Mouse (Mus musculus) heart, postnatal 10 days (tissue): ENCODE results near the gene St6galnac4. TPM values are rescaled to one million over a fixed set of nuclear protein-coding genes. Genes with fewer than 3 reads are reported as not detected.
A peak's percentile ranks its signal among the peaks of the same experiment; 100 is the strongest.

ENCODE experiments used
- DNase-seq, 2 experiments: peaks; one replicate each; pipeline ENCODE4 v3.0.0; 2021
- intact Hi-C: fragments of 180-260 bp; cut with DNase I; formaldehyde crosslinking; loops from one replicate; pipeline ENCODE4 v1.15.1; 2025
- total RNA-seq, 2 experiments: library from RNA; stranded (reverse); gene quantifications; 2 replicates each; pipeline ENCODE4 v1.2.3; 2021

Gene St6galnac4
- total RNA-seq: 10 to 100 TPM; 29.3 to 31.8 TPM

- intact Hi-C loops: loop anchor here (1.0 kb wide), 1 partner anchor 15 kb away; no protein-coding TSS in a partner anchor
- peak; percentile 92 to 95 for DNase-seq
Observed at GRCm38 (mm10) chr2:32586871-32587351, at the start of gene St6galnac4. St6galnac4 (plus strand) TSS chr2:32587095.

GRCm38 (mm10) chr2:32537360-32537905 lies 49.5 kb upstream of the St6galnac4 start:
- intact Hi-C loops: loop anchor here (2.0 kb wide), 1 partner anchor 29 kb away; no protein-coding TSS in a partner anchor
- DNase-seq: peak in 1 of 2 experiments; percentile 70

GRCm38 (mm10) chr2:32537941-32538340 lies 49.0 kb upstream of the St6galnac4 start:
- peak; percentile 34 to 42 for DNase-seq
- intact Hi-C loops: loop anchor here (2.0 kb wide), 1 partner anchor 29 kb away; no protein-coding TSS in a partner anchor

- DNase-seq: peak in 1 of 2 experiments; percentile 15
- intact Hi-C loops: no loop called here
Observed at GRCm38 (mm10) chr2:32538461-32538860, 48.4 kb upstream of the St6galnac4 start.

GRCm38 (mm10) chr2:32539452-32539981 lies 47.4 kb upstream of the St6galnac4 start:
- intact Hi-C loops: no loop called here
- DNase-seq: peak in 1 of 2 experiments; percentile 17

GRCm38 (mm10) chr2:32541333-32541908 lies 45.5 kb upstream of the St6galnac4 start:
- intact Hi-C loops: no loop called here
- DNase-seq: peak in 1 of 2 experiments; percentile 10

GRCm38 (mm10) chr2:32541986-32542573 lies 44.8 kb upstream of the St6galnac4 start:
- intact Hi-C loops: no loop called here

GRCm38 (mm10) chr2:32543031-32543449 lies 43.9 kb upstream of the St6galnac4 start:
- no peak for DNase-seq
- intact Hi-C loops: no loop called here

More at GRCm38 (mm10) chr2:32541986-32542573, 44.8 kb upstream of the St6galnac4 start:
- peak in 1 of 2 experiments; percentile 24 for DNase-seq

GRCm38 (mm10) chr2:32546951-32547350 lies 39.9 kb upstream of the St6galnac4 start:
- no peak for DNase-seq
- intact Hi-C loops: no loop called here

- no peak for DNase-seq
- intact Hi-C loops: no loop called here
Observed at GRCm38 (mm10) chr2:32547380-32547779, 39.5 kb upstream of the St6galnac4 start.

- peak; percentile 64 to 76 for DNase-seq
- intact Hi-C loops: no loop called here
Observed at GRCm38 (mm10) chr2:32547964-32548739, 38.7 kb upstream of the St6galnac4 start.

GRCm38 (mm10) chr2:32549171-32549570 lies 37.7 kb upstream of the St6galnac4 start:
- intact Hi-C loops: no loop called here

GRCm38 (mm10) chr2:32549764-32550163 lies 37.1 kb upstream of the St6galnac4 start:
- intact Hi-C loops: no loop called here
- DNase-seq: peak; percentile 84 to 87

More at GRCm38 (mm10) chr2:32549171-32549570, 37.7 kb upstream of the St6galnac4 start:
- DNase-seq: no peak

GRCm38 (mm10) chr2:32551236-32551635 lies 35.7 kb upstream of the St6galnac4 start:
- no peak for DNase-seq
- intact Hi-C loops: no loop called here

GRCm38 (mm10) chr2:32553592-32554148 lies 33.2 kb upstream of the St6galnac4 start:
- intact Hi-C loops: no loop called here

GRCm38 (mm10) chr2:32555484-32555883 lies 31.4 kb upstream of the St6galnac4 start:
- intact Hi-C loops: no loop called here
- no peak for DNase-seq

More at GRCm38 (mm10) chr2:32553592-32554148, 33.2 kb upstream of the St6galnac4 start:
- no peak for DNase-seq

GRCm38 (mm10) chr2:32556019-32556418 lies 30.9 kb upstream of the St6galnac4 start:
- no peak for DNase-seq
- intact Hi-C loops: no loop called here

- intact Hi-C loops: no loop called here
- no peak for DNase-seq
Observed at GRCm38 (mm10) chr2:32559570-32559969, 27.3 kb upstream of the St6galnac4 start.

GRCm38 (mm10) chr2:32566536-32567063 lies 20.3 kb upstream of the St6galnac4 start:
- peak; percentile 85 to 86 for DNase-seq
- intact Hi-C loops: loop anchor here (1.0 to 2.0 kb wide), 3 partner anchors 30 to 162 kb away; no protein-coding TSS in a partner anchor

- intact Hi-C loops: no loop called here
- peak; percentile 62 to 63 for DNase-seq
Observed at GRCm38 (mm10) chr2:32568149-32568548, 18.7 kb upstream of the St6galnac4 start.
